Mouse (Mus musculus): ENCODE data around the gene Retreg1. TPM values are rescaled to one million over a fixed set of nuclear protein-coding genes. Genes with fewer than 3 reads are reported as not detected.
A peak's percentile ranks its signal among the peaks of the same experiment; 100 is the strongest.

The Retreg1 gene
- total RNA-seq, 2 experiments from 2014 or later: 26.1 to 38.4 TPM

DNA sequence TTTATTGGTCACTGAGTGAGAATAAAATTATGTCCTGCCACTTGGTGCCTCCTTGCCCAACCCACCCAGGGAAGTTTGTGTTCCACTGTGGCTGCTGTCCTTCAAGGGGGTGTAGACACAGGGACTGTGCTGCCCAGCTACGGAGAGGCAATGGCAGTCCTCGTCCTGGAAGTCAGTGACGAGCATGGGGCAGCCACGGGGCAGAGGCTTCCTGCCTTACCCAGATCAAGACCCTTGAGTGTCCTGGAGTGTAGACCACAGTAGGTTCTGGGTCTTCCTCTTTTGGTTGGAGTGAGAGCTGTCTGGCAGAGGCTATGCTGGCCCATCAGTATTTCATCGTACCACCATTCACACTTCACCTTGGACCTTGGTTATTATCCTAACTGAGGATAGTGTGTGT, 37.2 kb downstream of the Retreg1 start:
- DNase-seq: no peak

DNA sequence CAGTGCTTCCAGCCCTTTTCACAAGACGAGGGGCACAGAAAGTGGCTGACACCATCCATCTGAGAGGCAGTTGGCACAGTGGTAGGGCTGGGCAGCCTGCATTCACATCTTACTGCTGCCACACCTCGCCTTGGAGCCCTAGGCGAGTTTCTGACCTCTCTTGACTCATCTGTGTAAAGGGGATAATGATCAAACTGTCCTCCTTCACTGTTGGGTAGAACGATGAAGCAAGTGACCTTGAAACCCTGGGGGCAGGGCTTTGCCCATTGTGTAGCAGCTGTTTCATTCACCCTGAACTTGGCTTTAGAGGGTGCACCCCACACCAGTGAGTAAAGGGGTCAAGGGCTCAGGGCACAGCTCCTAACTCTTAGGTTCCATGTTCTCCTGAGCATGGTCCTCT, 39.0 kb downstream of the Retreg1 start:
- no peak for DNase-seq

DNA sequence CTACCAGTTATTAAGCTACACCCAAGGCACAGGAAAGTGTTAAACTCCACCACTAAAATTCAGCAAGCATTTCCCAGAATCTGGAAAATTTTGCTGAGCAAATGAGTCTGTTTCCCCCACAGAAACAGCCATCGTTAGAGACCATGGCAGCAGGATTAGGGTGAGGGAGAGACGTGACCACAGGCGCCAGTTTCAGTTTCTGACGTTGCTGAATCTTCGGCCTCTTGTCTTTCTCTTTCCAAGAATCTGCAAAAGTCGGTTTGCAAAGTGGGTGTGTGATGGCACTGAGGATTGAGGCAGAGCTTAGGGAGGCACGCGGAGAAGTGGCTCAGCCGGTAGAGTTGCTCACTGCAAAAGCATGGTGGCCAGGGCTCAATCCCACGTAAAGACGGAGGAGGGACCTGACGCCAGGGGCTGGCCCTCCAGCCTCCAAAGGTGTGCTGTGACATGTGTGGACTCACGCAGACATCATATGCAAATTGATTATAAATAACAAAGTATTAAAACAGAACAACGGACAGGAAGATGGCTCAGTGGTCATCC, 41.5 kb downstream of the Retreg1 start:
- no peak for DNase-seq

GRCm38 (mm10) chr15:25886581-25887011, 43.6 kb downstream of the Retreg1 start:
- peak; percentile 46 for DNase-seq

- DNase-seq: no peak
Observed at GRCm38 (mm10) chr15:25889927-25890326, 46.9 kb downstream of the Retreg1 start.

DNA sequence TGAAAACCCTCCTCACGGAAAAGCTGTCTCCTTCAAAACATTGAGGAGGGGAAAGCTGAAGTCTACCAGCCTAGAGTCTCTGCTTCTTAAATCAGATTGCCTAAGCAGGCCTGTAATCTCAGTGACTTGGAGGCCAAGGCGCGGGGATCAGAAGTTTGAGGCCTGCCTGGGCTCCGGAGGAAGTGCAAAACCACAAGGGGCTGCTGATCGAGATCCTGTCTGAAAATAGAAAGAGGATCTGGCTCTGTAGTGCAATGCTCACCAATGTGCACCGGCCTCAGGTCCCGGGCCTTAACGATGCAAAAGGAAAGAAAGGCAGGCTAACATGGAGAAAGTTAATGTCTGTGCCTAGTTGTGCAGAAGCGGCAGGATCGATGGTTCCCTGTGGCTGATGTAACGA, 48.6 kb downstream of the Retreg1 start:
- DNase-seq: no peak

GRCm38 (mm10) chr15:25893327-25893726, 50.3 kb downstream of the Retreg1 start:
- DNase-seq: no peak

GRCm38 (mm10) chr15:25896783-25897182, 53.8 kb downstream of the Retreg1 start:
- no peak for DNase-seq

- DNase-seq: no peak
Observed at GRCm38 (mm10) chr15:25897617-25898016, 54.6 kb downstream of the Retreg1 start.

GRCm38 (mm10) chr15:25899021-25899420, 56.0 kb downstream of the Retreg1 start:
- DNase-seq: no peak

- DNase-seq: peak; percentile 92
Observed at GRCm38 (mm10) chr15:25900540-25900939, 57.6 kb downstream of the Retreg1 start.

GRCm38 (mm10) chr15:25902931-25903615, 60.1 kb downstream of the Retreg1 start:
- no peak for DNase-seq

- no peak for DNase-seq
Observed at GRCm38 (mm10) chr15:25904435-25905021, 61.5 kb downstream of the Retreg1 start.

- no peak for DNase-seq
Observed at GRCm38 (mm10) chr15:25909783-25910494, 67.0 kb downstream of the Retreg1 start.

DNA sequence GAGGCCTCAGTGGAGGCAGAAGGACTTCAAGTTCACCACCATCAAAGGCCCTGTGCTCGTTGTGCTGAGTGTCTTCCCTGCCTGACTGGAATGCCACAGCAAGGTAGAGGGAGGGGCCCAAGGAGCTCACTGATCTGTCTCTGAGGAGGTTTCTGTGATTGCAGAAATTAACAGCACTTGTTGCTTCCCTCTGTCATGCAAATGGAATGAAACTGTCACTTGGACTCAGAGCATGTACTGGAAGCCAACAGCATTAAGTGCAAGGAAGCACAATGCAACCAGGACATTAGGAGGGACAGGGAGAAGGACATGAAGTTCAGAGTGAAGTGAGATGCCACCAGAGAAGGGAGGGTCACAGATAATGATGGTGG, 67.5 kb downstream of the Retreg1 start:
- no peak for DNase-seq

- DNase-seq: no peak
Observed at GRCm38 (mm10) chr15:25910924-25911323, 67.9 kb downstream of the Retreg1 start.

GRCm38 (mm10) chr15:25912911-25913310, 69.9 kb downstream of the Retreg1 start:
- no peak for DNase-seq

DNA sequence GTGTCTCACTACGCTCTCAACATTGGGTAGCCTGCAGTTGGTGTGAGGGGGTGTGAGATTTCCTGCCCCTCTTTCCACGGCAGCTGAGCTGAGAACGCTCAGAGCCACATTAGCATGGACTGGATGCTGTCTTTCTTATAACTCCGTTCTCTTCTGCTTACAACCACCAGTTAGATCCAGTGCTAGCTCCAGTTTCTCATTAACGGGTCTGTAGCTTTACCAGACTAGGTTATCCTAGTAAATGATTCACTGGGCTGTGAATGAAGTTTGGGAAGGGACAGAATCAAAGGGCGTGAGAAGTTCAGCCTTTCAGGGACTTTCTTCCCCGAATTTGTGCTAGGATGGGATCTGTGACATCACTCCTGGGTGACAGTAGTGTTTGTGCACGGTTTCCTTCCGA, 70.7 kb downstream of the Retreg1 start:
- no peak for DNase-seq

- DNase-seq: peak; percentile 41
Observed at GRCm38 (mm10) chr15:25914160-25914559, 71.2 kb downstream of the Retreg1 start.

DNA sequence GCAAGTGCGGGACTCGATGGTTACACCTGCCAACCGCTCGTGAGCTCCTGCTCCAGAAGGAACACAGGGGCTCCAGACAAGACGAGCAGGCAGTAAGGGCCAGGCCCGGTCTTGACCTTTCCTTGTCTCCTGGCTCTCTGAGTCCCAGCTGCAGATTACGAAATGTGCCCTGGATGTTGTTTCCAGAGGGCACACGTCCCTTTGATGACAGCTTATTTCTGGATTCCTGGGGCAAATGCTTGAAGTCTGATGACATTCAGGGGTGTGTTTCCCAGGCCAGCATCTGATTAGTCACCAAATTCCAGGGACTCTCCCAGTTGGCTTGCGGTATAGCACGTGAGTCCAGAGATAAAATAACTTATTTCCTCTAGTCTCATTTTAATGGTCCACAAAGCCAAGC, 72.0 kb downstream of the Retreg1 start:
- peak; percentile 78 for DNase-seq

GRCm38 (mm10) chr15:25915574-25916205, 72.7 kb downstream of the Retreg1 start:
- DNase-seq: no peak

- no peak for DNase-seq
Observed at GRCm38 (mm10) chr15:25916252-25916651, 73.3 kb downstream of the Retreg1 start.

- DNase-seq: peak; percentile 35
Observed at GRCm38 (mm10) chr15:25918641-25919040, 75.7 kb downstream of the Retreg1 start.

Data from adrenal gland, postnatal 10 days (tissue).